Mouse (Mus musculus) megakaryocyte, embryonic 14.5 days (primary cell): ENCODE data around the gene Mad1l1.

Source experiments
- FLI1 ChIP-seq: IDR thresholded peaks from 2 replicates; pipeline ENCODE4 v1.6.1; 2012; ENCODE audit warnings: low read length, inconsistent platforms, mixed read lengths
- GATA1 ChIP-seq: IDR thresholded peaks from 3 replicates; pipeline ENCODE4 v1.6.1; 2012; ENCODE audit warnings: mixed read lengths, low read length, inconsistent platforms, borderline replicate concordance

DNA sequence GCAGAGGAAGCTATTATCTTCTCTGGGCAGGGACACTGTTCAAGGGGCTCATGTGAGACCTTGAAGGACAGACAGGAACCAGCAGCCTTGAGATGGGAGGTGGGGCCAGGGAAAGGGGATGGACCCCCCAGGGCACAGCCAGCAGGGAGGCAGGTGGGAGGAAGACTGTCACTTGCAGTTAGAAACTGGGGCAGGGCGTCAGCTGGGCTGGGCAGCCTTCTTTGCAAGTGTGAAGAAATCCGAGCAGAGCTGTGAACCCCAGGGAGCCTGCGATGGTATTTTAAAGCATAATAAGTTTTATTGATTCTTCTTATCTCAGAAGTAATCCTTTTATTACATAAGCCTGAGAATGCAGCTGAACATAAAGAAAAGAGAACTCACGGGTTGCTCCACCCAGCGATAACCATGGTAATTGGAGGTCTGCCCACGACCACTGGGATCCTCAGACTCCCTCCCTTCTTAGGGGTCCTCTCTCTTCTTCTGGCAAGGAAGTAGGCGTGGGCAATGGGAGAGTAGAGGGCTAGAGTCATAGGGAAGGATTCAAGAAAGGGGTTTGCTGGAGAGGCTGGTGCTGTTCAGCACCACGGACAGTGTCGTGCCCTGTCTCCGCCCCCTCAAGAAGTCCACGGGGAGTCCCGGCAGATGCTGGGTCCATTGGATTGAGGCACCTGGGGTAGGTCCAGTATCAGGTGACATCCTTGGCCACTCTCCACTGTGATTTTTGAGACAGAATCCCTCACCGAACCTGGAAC lies 342.7 kb downstream of the Mad1l1 start:
- TF ChIP-seq GATA1 (no peak), FLI1 (no peak)
